ENCODE assay signal across 22 mouse cellular contexts in the genomic region with DNA sequence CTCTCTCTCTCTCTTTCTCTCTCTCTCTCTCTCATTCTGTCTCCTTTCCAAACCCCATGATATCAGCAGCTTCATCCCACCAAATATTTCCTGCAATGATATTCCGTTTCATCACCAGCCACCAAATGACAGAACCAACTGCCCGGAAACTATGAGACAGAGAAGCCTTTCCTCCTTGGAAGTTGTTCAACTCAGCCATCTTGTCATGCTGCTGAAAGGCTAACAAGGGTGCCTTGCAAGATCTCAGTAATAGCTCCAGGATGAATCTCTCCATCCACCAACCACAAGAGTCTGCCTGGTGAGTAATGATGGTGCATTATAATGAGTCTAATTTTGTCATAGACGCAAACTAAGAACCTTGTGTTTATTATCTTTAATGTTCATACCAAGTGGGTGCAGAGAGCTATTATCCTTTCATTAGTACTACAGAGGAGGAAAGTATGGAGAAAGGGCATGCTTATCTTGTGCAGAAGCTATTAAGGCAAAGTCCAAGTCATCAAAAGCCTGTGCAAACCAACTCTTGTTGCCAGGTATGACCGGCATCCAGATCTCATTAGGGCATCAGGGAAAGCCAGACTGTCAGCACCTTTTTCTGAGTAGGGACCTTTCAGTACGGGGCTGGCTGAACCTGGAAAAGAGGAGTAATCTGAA.
"Had no signal": no experiment of that assay in that cellular context is flagged by ENCODE, and none has a peak within 500 bp of the region (broad histone marks: within the 10 kb centered on the region; RNA-seq: fewer than 3 reads in every experiment).

No protein-coding gene starts in this region.

- H3K9ac ChIP-seq: kidney, embryonic 15.5 days; limb, embryonic 12.5 days; limb, embryonic 15.5 days; liver, embryonic 13.5 days; midbrain, embryonic 12.5 days; midbrain, embryonic 15.5 days; neural tube, embryonic 12.5 days; neural tube, embryonic 15.5 days; stomach, embryonic 15.5 days had no signal

- DNase-seq: kidney, adult 8-10 months; kidney, postnatal 10 days; kidney, postnatal 4 days; left cerebral cortex, postnatal 4 days; liver, embryonic 13.5 days; lung, adult 2 months; lung, postnatal 14 days; lung, postnatal 4 days; right cerebral cortex, adult 18-20 months; right cerebral cortex, postnatal 14 days; spleen, adult 18-20 months; thymus, adult 2 months; thymus, postnatal 14 days; thymus, postnatal 4 days had no signal

- H3K27me3 ChIP-seq: kidney, embryonic 15.5 days; limb, embryonic 12.5 days; limb, embryonic 15.5 days; midbrain, embryonic 12.5 days; midbrain, embryonic 15.5 days; neural tube, embryonic 12.5 days; neural tube, embryonic 15.5 days; stomach, embryonic 15.5 days had no signal

- H3K4me1 ChIP-seq: limb, embryonic 12.5 days; limb, embryonic 15.5 days; midbrain, embryonic 12.5 days; neural tube, embryonic 15.5 days had no signal

- H3K4me3 ChIP-seq: kidney, embryonic 15.5 days; limb, embryonic 12.5 days; limb, embryonic 15.5 days; liver, embryonic 13.5 days; midbrain, embryonic 12.5 days; midbrain, embryonic 15.5 days; neural tube, embryonic 12.5 days; neural tube, embryonic 15.5 days; stomach, embryonic 15.5 days had no signal

- H3K27ac ChIP-seq: kidney, embryonic 15.5 days; limb, embryonic 12.5 days; limb, embryonic 15.5 days; liver, embryonic 13.5 days; midbrain, embryonic 12.5 days; midbrain, embryonic 15.5 days; neural tube, embryonic 12.5 days; neural tube, embryonic 15.5 days; stomach, embryonic 15.5 days had no signal

- H3K4me2 ChIP-seq: kidney, embryonic 15.5 days; limb, embryonic 12.5 days; limb, embryonic 15.5 days; liver, embryonic 13.5 days; midbrain, embryonic 12.5 days; midbrain, embryonic 15.5 days; neural tube, embryonic 12.5 days; neural tube, embryonic 15.5 days; stomach, embryonic 15.5 days had no signal

- ATAC-seq: midbrain, embryonic 15.5 days had no signal

- H3K36me3 ChIP-seq: kidney, embryonic 15.5 days; limb, embryonic 12.5 days; limb, embryonic 15.5 days; liver, embryonic 13.5 days; midbrain, embryonic 12.5 days; midbrain, embryonic 15.5 days; neural tube, embryonic 12.5 days; neural tube, embryonic 15.5 days; stomach, embryonic 15.5 days had no signal

- H3K9me3 ChIP-seq: limb, embryonic 12.5 days; limb, embryonic 15.5 days; liver, embryonic 13.5 days; midbrain, embryonic 12.5 days; midbrain, embryonic 15.5 days; neural tube, embryonic 12.5 days; neural tube, embryonic 15.5 days; stomach, embryonic 15.5 days had no signal
